Mouse (Mus musculus): ENCODE data around the gene Rgs9.

Gene Rgs9

GRCm38 (mm10) chr11:109233627-109234026 is 64.3 kb downstream of the Rgs9 start:
- no peak for DNase-seq

GRCm38 (mm10) chr11:109232811-109233210 is 65.1 kb downstream of the Rgs9 start:
- no peak for DNase-seq

- DNase-seq = no peak
Observed at GRCm38 (mm10) chr11:109227139-109227538, 70.8 kb downstream of the Rgs9 start.

- peak; percentile 47 for DNase-seq
Observed at GRCm38 (mm10) chr11:109221209-109222007, 76.5 kb downstream of the Rgs9 start.

- no peak for DNase-seq
Observed at GRCm38 (mm10) chr11:109218722-109219430, 79.1 kb downstream of the Rgs9 start.

GRCm38 (mm10) chr11:109217827-109218536 is 79.9 kb downstream of the Rgs9 start:
- no peak for DNase-seq

GRCm38 (mm10) chr11:109210772-109211171 is 87.2 kb downstream of the Rgs9 start:
- peak; percentile 23 for DNase-seq

- no peak for DNase-seq
Observed at GRCm38 (mm10) chr11:109210341-109210740, 87.6 kb downstream of the Rgs9 start.

- no peak for DNase-seq
Observed at GRCm38 (mm10) chr11:109206732-109207131, 91.2 kb downstream of the Rgs9 start.

GRCm38 (mm10) chr11:109206028-109206427 is 91.9 kb downstream of the Rgs9 start:
- DNase-seq = no peak

- no peak for DNase-seq
Observed at GRCm38 (mm10) chr11:109199612-109200293, 98.2 kb downstream of the Rgs9 start.

- DNase-seq = peak; percentile 89
Observed at GRCm38 (mm10) chr11:109192673-109193557, 105.0 kb downstream of the Rgs9 start.

GRCm38 (mm10) chr11:109188235-109188634 is 109.7 kb downstream of the Rgs9 start:
- DNase-seq = no peak

- DNase-seq = no peak
Observed at GRCm38 (mm10) chr11:109187631-109188184, 110.2 kb downstream of the Rgs9 start.

GRCm38 (mm10) chr11:109181118-109181517 is 116.8 kb downstream of the Rgs9 start:
- DNase-seq = no peak

GRCm38 (mm10) chr11:109180290-109180689 is 117.6 kb downstream of the Rgs9 start:
- peak; percentile 70 for DNase-seq

- peak; percentile 51 for DNase-seq
Observed at GRCm38 (mm10) chr11:109178788-109179518, 119.0 kb downstream of the Rgs9 start.

GRCm38 (mm10) chr11:109175376-109175969 is 122.5 kb downstream of the Rgs9 start:
- DNase-seq = peak; percentile 65
